Mouse (Mus musculus): ENCODE results near the gene Csf3r.

DNA sequence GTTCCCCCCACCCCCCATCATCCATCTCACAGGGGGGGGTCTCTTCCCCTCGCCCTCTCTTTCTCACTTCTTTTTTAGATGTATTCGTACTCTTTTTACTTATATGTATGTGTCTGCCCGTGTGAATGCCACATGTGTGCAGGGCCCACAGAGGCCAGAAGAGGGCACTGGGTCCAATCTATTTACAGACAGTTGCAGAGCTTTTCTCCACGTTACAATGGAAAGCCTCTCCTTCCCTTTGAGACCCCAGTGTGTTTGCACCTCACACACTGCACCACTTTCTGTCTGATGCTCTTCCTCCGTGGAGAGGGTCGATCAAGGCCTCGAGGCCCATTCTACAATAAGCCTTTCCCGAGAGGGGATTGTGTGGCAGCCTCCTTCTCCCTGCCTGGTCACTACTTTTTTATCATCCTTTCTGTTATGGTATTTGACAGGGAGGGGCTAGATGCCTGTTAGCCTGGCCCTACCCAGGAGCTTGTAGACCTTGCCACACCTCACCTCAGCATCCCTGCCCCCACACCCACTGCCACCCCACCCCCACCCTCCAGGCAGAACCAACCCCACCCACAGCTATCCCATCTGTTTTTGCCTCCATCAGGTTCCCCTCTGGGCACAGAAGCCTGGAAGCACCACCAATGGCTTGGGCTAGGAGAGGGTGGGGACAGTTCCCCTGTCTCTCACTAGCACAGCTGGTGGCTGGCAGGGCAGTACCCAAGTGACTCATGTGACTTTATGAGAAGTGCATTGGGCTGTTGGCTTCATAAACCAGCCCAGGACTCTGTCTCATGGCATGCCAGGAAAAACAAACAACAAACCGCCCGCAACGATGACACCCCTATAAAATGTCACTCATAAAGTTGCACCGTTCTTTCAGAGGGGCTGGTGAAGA, 22.8 kb upstream of the Csf3r start:
- TF ChIP-seq CTCF (IDR thresholded peaks at IDR 0.05; ENCODE audit: low read depth) (no peak), EP300 (optimal IDR thresholded peaks at IDR 0.05) (no peak)
